Mouse (Mus musculus) thymus, adult 18-20 months (tissue): ENCODE measurements around the gene Thrap3.
A peak's percentile ranks its signal among the peaks of the same experiment; 100 is the strongest.
"Not testable (repeated sequence)": the region's sequence is repeated elsewhere in the genome, so short reads cannot be mapped to it uniquely, and the experiment has no call there.

Experiments used
- DNase-seq, 2 experiments: peaks; one replicate each; pipeline ENCODE4 v3.0.0; 2022; ENCODE audit warnings: mixed read lengths in 2 of 2

Gene Thrap3

GRCm38 (mm10) chr4:126202303-126203181, at the start of gene Thrap3:
Thrap3 (minus strand) TSS chr4:126202760.
- DNase-seq = peak; percentile 97 to 98

DNA sequence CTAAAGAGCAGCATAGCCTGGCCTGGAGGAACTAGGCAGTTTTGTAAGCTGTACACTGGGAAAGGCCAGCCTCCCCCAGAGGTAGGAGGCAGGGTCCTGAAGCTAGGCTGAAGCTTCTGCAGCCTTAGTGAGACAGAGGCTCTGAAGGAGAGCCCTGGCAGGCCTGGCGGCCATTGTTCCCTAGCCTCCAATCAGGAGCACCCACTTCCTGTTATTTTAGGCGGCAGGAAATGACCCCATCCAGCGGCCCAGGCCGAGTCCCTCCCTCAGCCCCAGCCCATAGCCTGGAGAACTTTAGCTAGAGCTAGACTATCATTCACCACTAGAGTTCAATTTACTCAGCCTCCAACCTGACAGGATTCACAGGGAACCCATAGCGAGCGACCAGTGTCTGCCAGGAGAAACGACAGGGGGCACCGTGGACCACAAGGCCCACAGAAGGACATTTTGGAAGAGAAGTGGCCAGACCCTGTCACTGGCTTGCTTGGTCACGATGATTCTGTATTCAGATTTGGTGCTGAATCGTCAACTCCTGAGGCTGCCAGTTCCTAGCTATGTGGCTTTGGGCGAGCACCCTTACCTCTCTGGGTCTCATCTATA, 49.2 kb upstream of the Thrap3 start:
- DNase-seq = no peak

- DNase-seq = no peak
Observed at GRCm38 (mm10) chr4:126250659-126251058, 48.1 kb upstream of the Thrap3 start.

GRCm38 (mm10) chr4:126248261-126248868, 45.8 kb upstream of the Thrap3 start:
- DNase-seq = no peak

DNA sequence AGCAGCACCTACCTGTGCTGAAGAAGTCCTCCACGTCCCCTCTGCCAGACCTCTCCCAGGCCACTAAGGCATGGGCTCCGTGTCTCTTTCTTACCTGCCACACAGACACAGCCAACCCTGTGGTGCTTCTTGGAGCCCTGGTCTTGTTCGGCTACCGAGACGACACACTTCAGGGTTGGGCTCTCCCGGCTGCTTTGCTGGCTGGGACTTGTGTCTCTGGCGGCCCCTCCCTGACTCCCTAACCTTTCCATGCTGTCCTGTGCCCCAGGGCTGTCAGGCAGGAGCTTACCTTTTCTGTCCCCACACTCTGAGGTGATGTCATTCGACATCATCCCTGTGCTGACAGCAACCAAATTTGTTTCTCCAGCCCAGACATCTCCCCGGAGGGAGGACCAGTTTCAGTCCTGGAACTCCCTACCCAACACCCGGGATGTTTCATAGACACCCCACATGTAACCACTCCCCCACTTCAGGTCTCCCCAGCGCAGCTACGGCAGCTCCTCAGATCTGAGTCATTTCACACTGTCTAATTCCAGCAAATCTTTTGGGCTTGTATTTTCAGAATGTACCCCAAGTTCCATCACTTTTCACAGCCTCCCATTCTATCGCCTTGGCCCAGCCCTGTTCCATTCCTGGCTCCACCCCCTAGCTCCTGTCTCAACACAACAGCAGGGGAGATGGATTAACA, 43.8 kb upstream of the Thrap3 start:
- DNase-seq = no peak

GRCm38 (mm10) chr4:126242510-126242909, 40.0 kb upstream of the Thrap3 start:
- DNase-seq = no peak

DNA sequence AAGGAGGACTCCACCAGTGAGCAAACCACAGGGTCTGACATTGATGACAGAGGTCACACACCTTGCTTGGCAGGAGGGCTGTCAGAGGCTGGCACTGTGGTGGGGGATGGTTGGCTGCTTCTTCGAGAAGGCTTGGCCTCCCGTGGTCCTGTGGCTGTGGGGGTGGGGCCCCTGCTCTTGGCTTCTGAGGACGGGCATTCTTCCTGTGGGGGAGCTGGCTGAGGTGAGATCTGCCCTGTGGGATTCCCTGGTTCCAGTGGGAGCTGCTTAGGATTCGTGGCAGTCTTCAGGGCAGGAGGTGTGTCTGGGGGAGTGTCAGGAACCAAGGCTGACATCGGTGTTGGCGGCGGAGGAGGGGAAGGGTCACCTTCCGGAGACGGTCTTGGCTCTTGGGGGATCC, 39.4 kb upstream of the Thrap3 start:
- DNase-seq = no peak

GRCm38 (mm10) chr4:126239862-126240475, 37.4 kb upstream of the Thrap3 start:
- no peak for DNase-seq

DNA sequence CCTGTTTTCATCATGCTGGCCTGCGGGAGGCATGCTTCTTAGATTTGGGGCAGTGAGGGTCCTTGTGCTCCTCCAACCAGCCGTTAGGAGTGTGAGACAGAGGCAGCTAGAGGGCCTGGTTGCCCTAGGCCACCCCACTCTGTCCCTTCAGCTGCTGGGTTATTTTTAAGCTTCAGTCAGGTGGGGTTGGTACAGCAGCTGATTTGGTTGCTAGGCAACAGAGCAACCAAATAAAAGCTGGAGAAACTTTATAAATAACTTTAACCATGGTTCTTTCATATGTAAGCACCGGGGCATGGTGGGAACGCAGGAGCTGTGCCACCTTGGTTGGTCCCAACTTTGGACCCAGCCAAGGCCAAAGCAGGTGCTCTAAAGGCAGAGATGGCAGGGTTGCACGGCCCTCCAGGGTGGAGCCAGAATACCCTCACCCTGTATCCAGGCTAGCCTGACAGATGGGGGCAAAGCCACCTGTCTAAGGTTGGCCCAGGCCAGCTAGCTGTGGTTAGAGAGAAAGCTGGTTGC, 35.2 kb upstream of the Thrap3 start:
- no peak for DNase-seq

DNA sequence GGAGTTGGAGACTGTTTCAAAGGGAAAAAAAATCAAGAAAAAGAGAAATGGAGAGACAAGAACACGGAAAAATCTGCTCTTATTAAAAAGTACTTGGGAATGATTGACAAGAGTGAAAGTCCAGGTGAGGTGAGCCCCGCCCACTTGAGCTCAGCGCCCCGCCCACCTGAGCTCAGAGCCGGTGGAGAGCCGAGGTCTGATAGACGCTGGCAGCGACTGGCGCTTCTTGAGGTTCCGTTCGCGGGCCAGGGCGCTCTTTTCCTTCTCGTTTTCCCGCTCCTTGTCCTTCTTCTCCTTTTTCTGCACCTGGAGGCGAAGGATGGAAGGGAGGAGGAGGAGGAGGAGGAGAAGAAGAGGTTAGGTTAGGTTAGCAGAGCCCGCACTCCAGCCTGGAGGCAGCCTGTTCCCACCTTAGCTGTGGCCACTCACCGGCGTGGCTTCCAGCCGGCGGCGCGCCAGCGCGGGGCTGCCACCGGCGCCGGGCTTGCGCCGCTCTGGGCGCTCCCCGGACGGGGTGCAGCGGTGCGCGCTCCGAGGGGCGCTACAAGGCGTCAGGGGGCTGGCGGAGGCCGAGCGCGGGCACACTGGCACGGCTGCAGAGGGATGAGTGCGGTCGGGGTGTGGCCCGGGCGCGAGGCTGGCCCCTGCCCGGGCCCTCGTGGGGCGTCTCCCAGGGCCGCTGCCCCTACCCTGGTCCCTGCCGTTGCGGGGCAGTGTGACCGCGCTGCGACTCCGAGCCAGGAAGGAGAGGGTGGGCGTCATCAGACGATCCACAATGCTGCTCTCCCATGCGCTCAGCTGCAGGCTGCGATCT, 34.1 kb upstream of the Thrap3 start:
- DNase-seq = no peak

DNA sequence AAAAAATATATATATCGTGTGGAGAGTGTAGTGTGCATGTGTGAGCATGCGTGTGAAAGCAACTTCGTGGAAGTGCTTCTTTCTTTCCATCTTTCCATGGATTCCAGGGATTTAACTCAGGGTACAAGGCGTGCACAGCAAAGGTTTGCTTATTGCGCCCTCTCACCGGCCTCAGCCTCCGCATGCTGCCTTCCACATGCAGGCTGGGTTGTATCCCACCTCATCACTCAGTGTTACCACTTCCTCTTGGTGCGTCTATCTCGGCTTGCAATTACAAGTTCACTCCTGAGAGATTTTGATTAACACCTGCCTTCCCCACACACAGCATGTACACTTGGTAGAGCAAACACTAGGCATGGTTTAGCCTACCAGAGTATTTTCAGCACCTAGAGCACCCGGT, 32.6 kb upstream of the Thrap3 start:
- DNase-seq = no peak

GRCm38 (mm10) chr4:126234496-126235175, 32.1 kb upstream of the Thrap3 start:
- no peak for DNase-seq

- DNase-seq = no peak
Observed at GRCm38 (mm10) chr4:126233676-126234308, 31.2 kb upstream of the Thrap3 start.

DNA sequence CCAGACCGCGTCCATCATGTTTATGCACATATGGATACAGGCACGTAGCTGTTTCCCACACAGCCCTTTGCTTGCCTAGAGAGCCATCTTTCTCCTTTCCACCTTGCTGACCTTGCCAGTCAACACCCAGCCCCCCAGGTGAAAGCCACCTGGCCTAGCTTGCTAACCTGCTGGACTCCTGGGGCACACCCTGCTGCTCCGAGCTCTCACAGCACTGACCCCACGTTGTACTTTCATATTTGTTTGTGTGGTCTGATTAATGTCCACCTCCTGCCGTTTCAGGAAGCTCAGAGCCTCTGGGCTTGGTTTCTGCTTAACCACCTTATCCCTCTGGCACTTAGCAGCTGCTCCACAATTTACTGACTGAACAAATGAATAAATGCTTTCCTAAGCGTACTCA, 27.3 kb upstream of the Thrap3 start:
- DNase-seq = no peak

DNA sequence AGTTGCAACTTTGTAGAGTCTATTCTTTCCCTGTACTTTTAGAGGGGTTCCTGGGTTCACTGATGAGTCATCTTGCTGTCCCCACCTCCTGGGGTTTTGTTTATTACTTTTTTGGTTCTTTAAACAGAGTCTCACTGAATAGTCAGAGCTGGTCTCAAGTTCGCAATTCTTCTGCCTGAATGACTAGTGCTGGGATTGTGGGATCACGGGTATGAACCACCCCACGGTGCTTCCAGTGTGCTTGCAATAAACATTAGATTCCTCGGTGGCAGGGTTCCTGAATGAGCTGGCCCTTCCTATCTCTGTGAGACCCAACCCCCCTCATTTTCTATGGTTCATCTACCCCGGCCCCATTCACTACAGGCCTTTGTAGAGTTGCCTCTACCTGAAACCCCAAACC, 25.6 kb upstream of the Thrap3 start:
- no peak for DNase-seq

DNA sequence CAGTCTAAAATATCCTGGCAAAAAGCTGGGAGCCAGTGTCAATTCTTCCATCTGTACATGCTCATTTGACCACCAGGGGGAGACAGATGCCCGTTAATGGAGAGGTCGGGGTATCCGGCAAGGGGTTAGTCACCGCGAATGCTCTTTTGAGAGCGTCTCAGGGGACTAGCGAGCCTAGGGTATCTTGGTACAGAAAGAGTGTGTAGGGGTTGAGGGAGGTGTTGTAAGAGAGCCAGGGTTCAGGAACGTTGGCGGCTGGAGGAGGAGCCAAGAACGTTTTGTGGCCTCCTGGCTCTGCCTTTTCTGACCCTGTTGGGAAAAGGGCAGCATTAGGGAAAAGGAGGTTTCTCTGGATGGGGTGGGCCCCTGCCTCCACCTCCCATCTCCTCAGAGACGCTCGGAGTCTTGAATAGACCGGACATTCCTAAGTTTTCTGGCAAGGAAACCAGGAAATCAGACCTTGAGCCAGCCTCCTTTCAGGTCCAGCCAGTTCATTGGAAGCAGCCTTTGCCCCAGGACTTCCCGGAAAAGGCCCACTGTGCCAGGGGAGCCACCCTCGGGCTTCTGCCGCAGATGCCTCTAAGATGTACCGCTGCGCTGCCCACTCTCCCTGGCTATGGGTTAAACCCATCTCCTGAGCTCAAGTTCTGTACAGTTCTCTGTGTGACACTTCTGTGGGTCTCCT, 24.7 kb upstream of the Thrap3 start:
- DNase-seq = peak; percentile 60 to 75

DNA sequence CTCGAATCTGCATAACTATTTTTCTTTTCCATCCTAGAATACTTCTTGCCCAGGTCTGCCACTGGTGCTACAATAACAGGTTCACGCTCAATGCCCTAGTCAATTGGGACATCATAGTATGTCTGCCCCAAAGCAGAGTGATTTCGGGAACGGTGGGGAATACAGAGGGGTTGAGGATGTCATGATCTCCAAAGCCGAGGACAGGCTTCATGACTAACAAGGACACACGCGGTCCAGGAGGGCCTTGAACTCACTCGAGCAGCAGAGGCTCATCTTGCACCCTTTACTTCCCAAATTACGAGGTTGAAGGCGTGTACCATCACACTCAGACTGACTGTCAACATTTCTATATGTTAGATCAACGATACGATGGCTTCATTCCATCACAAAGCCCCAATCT, 24.1 kb upstream of the Thrap3 start:
- no peak for DNase-seq

- DNase-seq = no peak
Observed at GRCm38 (mm10) chr4:126222631-126223030, 20.1 kb upstream of the Thrap3 start.

- DNase-seq = no peak
Observed at GRCm38 (mm10) chr4:126220045-126220444, 17.5 kb upstream of the Thrap3 start.

DNA sequence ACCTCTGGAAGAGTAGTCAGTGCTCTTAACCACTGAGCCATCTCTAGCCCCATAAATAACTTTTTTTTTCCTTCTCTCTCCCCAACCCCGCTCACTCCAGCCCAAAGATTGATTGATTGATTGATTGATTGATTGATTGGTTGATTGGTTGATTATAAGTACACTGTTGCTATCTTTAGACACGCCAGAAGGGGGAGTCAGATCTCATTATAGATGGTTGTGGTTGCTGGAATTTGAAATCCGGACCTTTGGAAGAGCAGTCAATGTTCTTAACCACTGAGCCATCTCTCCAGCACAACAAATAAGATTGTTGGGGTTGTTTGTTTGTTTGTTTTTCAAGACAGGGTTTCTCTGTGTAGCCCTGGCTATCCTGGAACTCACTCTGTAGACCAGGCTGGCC, 17.0 kb upstream of the Thrap3 start:
- DNase-seq = not testable (repeated sequence)
